Mouse (Mus musculus): ENCODE measurements around the gene Il2rb. TPM values are rescaled to one million over a fixed set of nuclear protein-coding genes. Genes with fewer than 3 reads are reported as not detected.

Il2rb gene
- total and polyA plus RNA-seq, 3 experiments = 0.31 to 2.3 (median 0.55) TPM

- intact Hi-C loops (cut with DNase I) = no loop called here
- WGBS = 78% methylated on average over 4 of the region's 4 CpGs
- Histone ChIP-seq H3K4me1 (ENCODE audit: control insufficient read depth, insufficient read depth, low read length) (no peaks in the 10 kb centered on the region), H3K4me3 (no peak overlapping the region), H3K27me3 (ENCODE audit: control insufficient read depth, insufficient read depth, low read length) (no peaks in the 10 kb centered on the region), H3K27ac (no peak overlapping the region), H3K79me2 (replicated peaks; ENCODE audit: control insufficient read depth, insufficient read depth, low read length) (no peaks in the 10 kb centered on the region), H3K36me3 (ENCODE audit: control insufficient read depth, insufficient read depth, low read length) (no peaks in the 10 kb centered on the region), H3K9ac (ENCODE audit: low read depth, low read length) (no peak overlapping the region)
- TF ChIP-seq EP300 (IDR thresholded peaks at IDR 0.05; ENCODE audit: insufficient read depth, low read depth, low read length) (no peak), POLR2A (IDR thresholded peaks at IDR 0.05; ENCODE audit: insufficient read depth, low read depth, low read length) (no peak), CTCF (IDR thresholded peaks at IDR 0.05) (no peak)
- no peak for DNase-seq
These were observed 17.0 kb downstream of the Il2rb start for GRCm38 (mm10) chr15:78478073-78478472.

GRCm38 (mm10) chr15:78476878-78477277 lies 18.2 kb downstream of the Il2rb start:
- Histone ChIP-seq H3K27me3 (ENCODE audit: control insufficient read depth, insufficient read depth, low read length) (no peaks in the 10 kb centered on the region), H3K79me2 (replicated peaks; ENCODE audit: control insufficient read depth, insufficient read depth, low read length) (no peaks in the 10 kb centered on the region), H3K27ac (no peak overlapping the region), H3K36me3 (ENCODE audit: control insufficient read depth, insufficient read depth, low read length) (no peaks in the 10 kb centered on the region), H3K4me3 (no peak overlapping the region), H3K9ac (ENCODE audit: low read depth, low read length) (no peak overlapping the region), H3K4me1 (ENCODE audit: control insufficient read depth, insufficient read depth, low read length) (no peaks in the 10 kb centered on the region)
- intact Hi-C loops (cut with DNase I) = no loop called here
- 95% methylated on average over 1 of the region's 1 CpGs for WGBS
- DNase-seq = no peak
- TF ChIP-seq POLR2A (IDR thresholded peaks at IDR 0.05; ENCODE audit: insufficient read depth, low read depth, low read length) = no peak

GRCm38 (mm10) chr15:78475604-78476031 lies 19.5 kb downstream of the Il2rb start:
- no peak overlapping the region for H3K9ac ChIP-seq (ENCODE audit: low read depth, low read length)
- H3K36me3 ChIP-seq (ENCODE audit: control insufficient read depth, insufficient read depth, low read length) = no peaks in the 10 kb centered on the region
- WGBS = 26% methylated on average over 3 of the region's 3 CpGs
- H3K27me3 ChIP-seq (ENCODE audit: control insufficient read depth, insufficient read depth, low read length) = no peaks in the 10 kb centered on the region
- H3K27ac ChIP-seq = no peak overlapping the region
- H3K79me2 ChIP-seq (replicated peaks; ENCODE audit: control insufficient read depth, insufficient read depth, low read length) = no peaks in the 10 kb centered on the region
- intact Hi-C loops (cut with DNase I) = no loop called here
- no peaks in the 10 kb centered on the region for H3K4me1 ChIP-seq (ENCODE audit: control insufficient read depth, insufficient read depth, low read length)
- TF ChIP-seq EP300 (IDR thresholded peaks at IDR 0.05; ENCODE audit: insufficient read depth, low read depth, low read length) = no peak
- TF ChIP-seq POLR2A (IDR thresholded peaks at IDR 0.05; ENCODE audit: insufficient read depth, low read depth, low read length) = no peak
- H3K4me3 ChIP-seq = no peak overlapping the region
- no peak for DNase-seq

GRCm38 (mm10) chr15:78473442-78473841 lies 21.6 kb downstream of the Il2rb start:
- Histone ChIP-seq H3K9ac (ENCODE audit: low read depth, low read length) (no peak overlapping the region), H3K4me3 (no peak overlapping the region), H3K27ac (no peak overlapping the region), H3K27me3 (ENCODE audit: control insufficient read depth, insufficient read depth, low read length) (no peaks in the 10 kb centered on the region), H3K36me3 (ENCODE audit: control insufficient read depth, insufficient read depth, low read length) (no peaks in the 10 kb centered on the region), H3K79me2 (replicated peaks; ENCODE audit: control insufficient read depth, insufficient read depth, low read length) (no peaks in the 10 kb centered on the region), H3K4me1 (ENCODE audit: control insufficient read depth, insufficient read depth, low read length) (no peaks in the 10 kb centered on the region)
- DNase-seq = no peak
- intact Hi-C loops (cut with DNase I) = no loop called here
- no peak for TF ChIP-seq EP300 (IDR thresholded peaks at IDR 0.05; ENCODE audit: insufficient read depth, low read depth, low read length)
- TF ChIP-seq POLR2A (IDR thresholded peaks at IDR 0.05; ENCODE audit: insufficient read depth, low read depth, low read length) = no peak
- no peak for TF ChIP-seq CTCF (IDR thresholded peaks at IDR 0.05)
- 78% methylated on average over 6 of the region's 6 CpGs for WGBS

GRCm38 (mm10) chr15:78471902-78472301 lies 23.2 kb downstream of the Il2rb start:
- H3K79me2 ChIP-seq (replicated peaks; ENCODE audit: control insufficient read depth, insufficient read depth, low read length) = no peaks in the 10 kb centered on the region
- no peaks in the 10 kb centered on the region for H3K27me3 ChIP-seq (ENCODE audit: control insufficient read depth, insufficient read depth, low read length)
- H3K27ac ChIP-seq = no peak overlapping the region
- no peak overlapping the region for H3K4me3 ChIP-seq
- WGBS = 39% methylated on average over 7 of the region's 7 CpGs
- TF ChIP-seq CTCF (IDR thresholded peaks at IDR 0.05) (no peak), EP300 (IDR thresholded peaks at IDR 0.05; ENCODE audit: insufficient read depth, low read depth, low read length) (no peak), POLR2A (IDR thresholded peaks at IDR 0.05; ENCODE audit: insufficient read depth, low read depth, low read length) (no peak)
- no peak overlapping the region for H3K9ac ChIP-seq (ENCODE audit: low read depth, low read length)
- intact Hi-C loops (cut with DNase I) = no loop called here
- DNase-seq = no peak
- no peaks in the 10 kb centered on the region for H3K36me3 ChIP-seq (ENCODE audit: control insufficient read depth, insufficient read depth, low read length)
- H3K4me1 ChIP-seq (ENCODE audit: control insufficient read depth, insufficient read depth, low read length) = no peaks in the 10 kb centered on the region

GRCm38 (mm10) chr15:78470495-78471276 lies 24.4 kb downstream of the Il2rb start:
- H3K79me2 ChIP-seq (replicated peaks; ENCODE audit: control insufficient read depth, insufficient read depth, low read length) = no peaks in the 10 kb centered on the region
- H3K36me3 ChIP-seq (ENCODE audit: control insufficient read depth, insufficient read depth, low read length) = no peaks in the 10 kb centered on the region
- 67% methylated on average over 4 of the region's 4 CpGs for WGBS
- H3K27me3 ChIP-seq (ENCODE audit: control insufficient read depth, insufficient read depth, low read length) = no peaks in the 10 kb centered on the region
- no peaks in the 10 kb centered on the region for H3K4me1 ChIP-seq (ENCODE audit: control insufficient read depth, insufficient read depth, low read length)
- TF ChIP-seq CTCF (IDR thresholded peaks at IDR 0.05) = no peak
- no peak for TF ChIP-seq POLR2A (IDR thresholded peaks at IDR 0.05; ENCODE audit: insufficient read depth, low read depth, low read length)
- no peak for TF ChIP-seq EP300 (IDR thresholded peaks at IDR 0.05; ENCODE audit: insufficient read depth, low read depth, low read length)
- intact Hi-C loops (cut with DNase I) = no loop called here
- H3K4me3 ChIP-seq = no peak overlapping the region
- DNase-seq = peak in 1 of 2 experiments; percentile 33
- no peak overlapping the region for H3K27ac ChIP-seq
- H3K9ac ChIP-seq (ENCODE audit: low read depth, low read length) = no peak overlapping the region
